Mouse (Mus musculus) urinary bladder, adult 2 months (tissue): ENCODE measurements around the gene Mns1. TPM values are rescaled to one million over a fixed set of nuclear protein-coding genes. Genes with fewer than 3 reads are reported as not detected.
"Not testable (repeated sequence)": the region's sequence is repeated elsewhere in the genome, so short reads cannot be mapped to it uniquely, and the experiment has no call there.

Experiments
- DNase-seq: peaks from one replicate; pipeline ENCODE4 v3.0.0; 2022; ENCODE audit warnings: low spot score
- polyA plus RNA-seq: library from polyadenylated mRNA; depleted of rRNA; stranded (reverse); fragments of >200 nt; gene quantifications from 2 replicates; pipeline ENCODE4 v1.2.3, GENCODE M21; 2012; rRNA removed

Mns1 gene
- polyA plus RNA-seq, result 1.2 and 1.8 TPM in 2 replicates

DNA sequence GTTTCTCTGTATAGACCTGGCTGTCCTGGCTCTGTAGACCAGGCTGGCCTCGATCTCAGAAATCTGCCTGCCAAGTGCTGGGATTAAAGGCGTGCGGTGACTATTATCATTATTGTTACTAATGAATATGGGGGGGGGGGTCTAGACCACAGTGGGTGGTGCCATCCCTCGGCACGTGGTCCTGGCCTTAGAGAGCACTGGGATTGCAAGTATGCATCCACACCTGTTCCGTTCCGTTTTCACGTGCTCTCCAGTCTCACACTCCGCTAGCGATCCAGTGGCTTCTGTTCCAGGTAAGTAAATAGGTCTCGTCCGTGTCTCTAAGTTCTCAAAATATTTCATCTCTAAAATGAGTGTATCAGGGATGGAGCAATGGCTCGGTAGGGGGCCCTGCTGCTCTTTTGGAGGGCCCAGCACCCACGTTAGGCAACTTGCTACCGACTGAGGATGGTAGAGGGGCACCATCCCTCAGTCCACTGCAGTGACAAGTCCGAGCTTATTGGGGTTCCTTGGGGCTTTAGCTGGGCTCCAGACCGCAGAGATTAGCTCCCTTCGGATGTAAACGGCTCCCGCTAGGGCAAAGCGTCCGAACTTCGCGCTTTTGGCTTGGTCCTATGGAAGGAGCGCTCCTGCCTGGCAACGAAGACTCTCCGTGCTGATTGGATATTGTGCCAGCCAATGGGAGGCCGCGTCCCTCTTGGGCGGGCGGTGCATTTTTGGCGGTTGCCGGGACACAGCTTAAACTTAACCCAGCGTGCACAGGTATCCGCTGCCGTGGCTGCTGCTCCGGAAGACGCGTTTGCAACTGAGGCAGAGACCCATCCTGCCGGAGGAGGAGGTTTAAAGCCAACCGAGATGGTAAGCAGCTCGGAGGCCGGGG is at the start of gene Mns1:
Gene Mns1, plus strand, starts transcription at position 190 of the 880 bp plus-strand sequence.
- DNase-seq, result peak; percentile 80

DNA sequence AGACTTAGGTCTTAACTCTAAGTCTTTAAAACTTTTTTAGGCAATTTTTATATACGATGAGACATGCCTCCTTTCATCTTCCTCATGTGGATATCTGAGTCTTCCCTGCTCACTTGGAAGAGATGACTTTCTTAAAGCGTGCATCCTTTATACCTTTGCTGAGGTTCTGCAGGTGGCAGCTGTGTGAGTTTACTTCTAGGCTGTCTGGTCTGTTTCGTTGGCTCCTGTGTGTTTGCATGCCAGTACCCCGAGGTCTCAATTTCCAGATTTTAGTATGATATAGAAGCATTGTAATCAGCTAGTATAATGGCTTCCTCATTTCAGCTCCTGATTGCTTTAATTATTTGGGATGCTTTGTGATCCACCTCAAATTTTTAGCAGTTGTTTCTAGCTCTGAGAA is 48.9 kb upstream of the Mns1 start:
- DNase-seq, result no peak

DNA sequence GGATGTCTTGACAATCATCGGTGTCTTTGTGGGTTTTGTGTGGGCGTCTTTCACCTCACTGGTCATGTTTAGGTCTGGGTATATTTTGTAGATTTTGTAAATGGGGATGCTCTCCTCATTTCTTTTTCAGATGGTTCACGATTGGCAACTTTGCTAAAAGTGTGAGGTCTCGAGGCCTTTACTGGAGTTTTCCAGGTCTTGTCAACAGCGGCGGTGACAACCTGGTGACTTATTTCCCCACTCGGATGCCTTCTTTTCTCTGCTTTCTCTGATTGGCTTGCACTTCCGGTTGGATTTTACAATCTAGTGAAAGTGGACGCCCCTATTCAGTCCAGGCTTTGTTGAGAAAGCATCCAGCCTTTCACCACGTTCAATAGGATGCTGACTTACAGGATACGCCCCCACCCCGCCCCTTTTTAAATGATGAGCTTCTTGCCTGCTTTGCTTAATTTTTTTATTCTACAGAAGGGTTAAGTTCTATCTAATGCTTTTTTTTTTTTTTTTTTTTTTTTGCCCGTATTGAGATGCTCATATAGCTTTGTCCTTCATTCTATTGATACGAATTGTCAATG is 48.3 kb upstream of the Mns1 start:
- DNase-seq, result no peak

DNA sequence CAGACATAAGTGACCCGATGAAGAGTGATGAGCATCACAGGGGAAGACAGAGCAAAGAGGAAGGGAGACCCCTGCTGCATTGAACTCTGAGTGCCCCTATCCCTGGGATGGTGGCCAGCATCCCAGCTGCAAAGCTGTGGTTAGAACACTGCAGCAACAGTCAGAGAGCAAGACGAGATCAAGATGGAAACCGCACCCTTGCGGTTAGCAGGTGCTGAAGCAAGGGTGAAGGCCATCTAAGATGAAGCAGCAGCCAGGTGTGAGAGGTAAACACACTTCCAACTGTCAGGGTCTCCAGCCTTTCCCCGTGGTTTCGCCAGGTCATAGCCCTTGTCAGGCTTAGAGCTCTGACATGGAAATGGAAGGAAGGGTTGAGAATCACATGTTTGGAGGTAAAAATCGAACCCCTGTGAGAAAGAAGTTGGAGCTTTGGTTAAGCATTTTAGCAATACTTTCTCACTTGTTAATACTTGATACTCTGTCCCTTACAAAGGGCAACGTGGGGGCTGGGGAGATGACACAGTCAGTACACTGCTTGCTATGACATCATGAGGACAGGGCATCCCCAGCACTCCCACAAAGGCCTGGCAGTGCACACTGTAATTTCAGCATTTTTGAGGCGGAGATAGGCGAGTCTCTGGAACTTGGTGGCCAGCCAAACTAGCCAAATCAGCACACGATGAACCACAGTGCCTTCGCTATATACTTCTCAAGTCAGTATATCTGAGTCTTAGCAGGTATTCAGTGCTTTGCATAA is 47.3 kb upstream of the Mns1 start:
- DNase-seq, result no peak

DNA sequence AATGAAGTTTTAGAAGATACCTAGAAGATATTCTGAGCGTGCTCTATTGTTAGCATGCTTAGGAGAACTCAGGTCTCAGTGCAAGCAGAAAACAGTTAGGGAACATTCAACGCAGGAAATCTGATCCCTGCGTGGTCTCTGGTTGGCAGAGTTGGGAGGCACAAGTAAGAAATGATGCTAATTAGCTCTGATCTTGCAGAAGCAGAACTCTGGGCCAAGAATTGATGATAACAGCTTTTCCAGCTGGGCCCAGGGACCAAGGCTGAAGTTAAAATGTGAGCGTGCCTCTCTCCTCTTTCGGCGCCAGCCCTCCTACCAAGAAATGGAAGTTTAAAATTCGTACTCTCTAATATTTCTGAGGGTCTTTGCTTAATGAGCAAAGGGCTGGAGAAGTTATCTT is 45.1 kb upstream of the Mns1 start:
- DNase-seq, result no peak

DNA sequence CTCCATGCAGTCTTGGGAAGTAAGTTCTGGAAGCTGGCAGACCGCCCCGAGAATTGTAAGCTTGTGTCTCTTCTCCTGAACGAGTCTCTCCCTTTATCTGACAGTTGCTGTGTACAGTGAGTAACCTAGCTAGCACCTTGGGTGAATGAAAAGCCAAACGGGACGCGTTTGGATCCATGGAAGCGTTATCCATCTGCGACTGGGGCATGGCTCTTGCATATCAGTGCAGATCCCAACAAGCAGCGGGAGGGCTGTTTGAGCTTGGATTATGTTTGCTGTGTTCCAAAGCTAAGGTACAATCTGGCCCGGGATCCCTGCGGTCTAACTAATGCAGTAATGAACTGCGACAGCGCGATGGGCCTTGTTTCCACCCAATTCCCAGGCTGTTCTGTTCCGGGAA is 44.6 kb upstream of the Mns1 start:
- DNase-seq, result no peak

GRCm38 (mm10) chr9:72393869-72394341 is 43.9 kb upstream of the Mns1 start:
- no peak for DNase-seq

DNA sequence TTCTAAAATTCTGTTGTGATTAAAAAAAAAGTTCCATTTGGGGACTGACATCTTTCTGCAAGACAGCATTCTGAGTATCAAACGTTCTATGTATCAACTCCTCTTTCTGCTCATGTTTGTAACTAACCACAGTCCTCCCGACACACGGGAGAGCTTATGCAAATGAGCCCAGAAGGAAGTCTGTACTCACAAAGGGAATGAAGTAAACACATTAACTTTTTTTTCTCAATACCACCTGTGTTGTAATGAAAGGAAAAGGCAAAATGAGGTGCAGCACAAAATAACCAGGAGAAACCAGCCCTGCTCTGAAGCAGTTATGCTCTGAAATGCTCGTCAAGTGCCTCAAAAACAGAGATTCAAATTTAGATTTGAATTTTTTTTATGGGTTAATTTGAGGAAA is 37.7 kb upstream of the Mns1 start:
- no peak for DNase-seq

DNA sequence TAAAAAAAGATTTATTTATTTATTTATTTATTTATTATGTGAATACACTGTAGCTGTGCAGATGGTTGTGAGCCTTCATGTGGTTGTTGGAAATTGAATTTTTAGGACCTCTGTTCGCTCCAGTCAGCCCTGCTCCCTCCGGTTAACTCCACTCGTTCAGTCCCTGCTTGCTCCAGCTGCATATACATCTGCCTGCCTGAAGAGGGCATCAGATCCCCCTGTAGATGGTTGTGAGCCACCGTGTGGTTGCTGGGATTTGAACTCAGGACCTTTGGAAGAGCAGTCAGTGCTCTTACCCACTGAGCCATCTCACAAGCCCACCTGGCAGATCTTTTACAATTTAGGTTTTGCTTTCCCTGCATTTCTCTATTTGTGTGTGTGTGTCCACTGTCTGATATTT is 36.0 kb upstream of the Mns1 start:
- not testable (repeated sequence) for DNase-seq

DNA sequence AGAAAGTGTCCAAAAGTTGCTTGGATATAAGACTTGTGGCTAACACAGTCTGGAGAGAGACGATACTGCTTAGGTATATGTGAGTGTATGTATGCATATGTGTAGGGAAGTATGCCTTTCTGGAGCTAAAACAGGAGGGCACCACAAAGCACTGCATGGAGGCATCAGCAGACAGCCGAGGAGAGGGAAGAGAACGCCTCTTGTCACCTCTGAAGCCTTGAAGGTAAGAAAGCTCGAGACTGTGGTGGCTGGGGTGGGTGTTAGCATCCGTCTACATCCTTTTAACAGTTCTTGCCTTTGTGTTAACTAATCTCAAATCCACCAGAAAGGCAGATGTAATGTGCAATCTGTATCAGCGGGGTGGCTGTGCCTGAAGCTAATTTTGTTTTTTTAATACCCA is 34.4 kb upstream of the Mns1 start:
- no peak for DNase-seq

DNA sequence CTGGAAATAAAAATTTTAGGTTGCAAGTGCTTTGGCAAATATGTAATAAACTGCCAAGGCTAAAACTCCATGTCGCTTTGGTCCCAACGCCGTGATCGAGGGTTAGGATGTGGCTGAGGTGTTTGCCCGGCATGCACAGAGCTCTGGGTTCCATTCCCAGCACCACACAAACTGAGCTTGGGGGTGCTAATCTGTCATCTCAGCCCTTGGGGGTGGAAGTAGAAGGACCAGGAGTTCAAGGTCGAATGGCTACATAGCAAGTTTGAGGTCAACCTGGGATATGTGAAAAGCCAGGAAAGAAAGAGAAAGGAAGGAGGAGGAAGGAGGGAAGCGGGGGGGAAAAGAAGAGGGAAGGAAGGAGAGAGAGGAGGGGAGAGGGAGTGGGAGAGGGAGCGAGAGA is 33.4 kb upstream of the Mns1 start:
- no peak for DNase-seq

DNA sequence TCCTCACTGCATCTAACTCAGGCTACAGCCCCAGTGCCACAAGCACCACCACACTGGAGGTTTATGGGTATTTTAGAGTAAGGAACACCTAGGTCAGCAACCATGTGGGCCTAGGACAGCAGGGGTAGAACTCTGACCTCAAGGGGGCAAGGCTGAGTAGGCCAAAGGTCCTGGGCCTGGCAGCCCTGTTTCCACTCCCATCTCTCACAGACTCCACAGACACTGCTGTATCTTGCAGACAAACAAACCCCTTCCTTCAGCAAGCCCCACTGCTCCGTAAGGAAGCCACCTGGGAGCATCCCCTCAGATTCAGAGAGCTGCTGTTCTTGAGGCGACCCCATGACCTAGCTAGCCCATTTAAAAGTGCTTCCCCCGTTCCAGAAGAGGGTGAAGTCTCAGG is 32.9 kb upstream of the Mns1 start:
- no peak for DNase-seq

GRCm38 (mm10) chr9:72405882-72406638 is 31.8 kb upstream of the Mns1 start:
- no peak for DNase-seq

GRCm38 (mm10) chr9:72408131-72408586 is 29.7 kb upstream of the Mns1 start:
- peak; percentile 60 for DNase-seq

- DNase-seq, result no peak
Measured at GRCm38 (mm10) chr9:72409381-72410225, 28.2 kb upstream of the Mns1 start.

- no peak for DNase-seq
Measured at GRCm38 (mm10) chr9:72411746-72412145, 26.1 kb upstream of the Mns1 start.

- no peak for DNase-seq
Measured at GRCm38 (mm10) chr9:72418443-72418842, 19.4 kb upstream of the Mns1 start.

- DNase-seq, result no peak
Measured at GRCm38 (mm10) chr9:72420490-72420889, 17.3 kb upstream of the Mns1 start.

GRCm38 (mm10) chr9:72422284-72422683 is 15.5 kb upstream of the Mns1 start:
- no peak for DNase-seq

- DNase-seq, result no peak
Measured at GRCm38 (mm10) chr9:72422753-72423152, 15.1 kb upstream of the Mns1 start.
